Mouse (Mus musculus): ENCODE data around the gene Senp1.

DNA sequence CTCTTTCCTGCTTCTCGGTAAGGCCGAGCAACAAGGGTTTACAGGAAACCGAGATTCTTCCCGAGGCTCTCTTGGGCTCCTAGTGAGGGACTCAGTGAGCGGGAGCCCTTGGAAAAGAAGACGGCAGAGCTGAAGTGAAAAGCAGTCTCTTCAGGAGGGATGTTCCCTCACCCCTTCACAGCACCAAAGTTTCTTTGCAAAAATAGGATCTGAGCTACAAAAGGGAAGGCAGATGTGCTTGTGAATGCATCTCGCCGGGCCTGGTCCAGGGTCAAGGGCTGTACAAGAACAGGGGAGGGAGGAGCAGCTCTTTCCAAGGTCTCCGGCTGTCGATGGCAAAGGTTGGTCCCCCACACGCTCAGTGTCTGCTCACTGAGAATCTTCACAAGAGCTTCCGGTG lies 51.0 kb downstream of the Senp1 start:
- TF ChIP-seq CTCF (IDR thresholded peaks at IDR 0.05; ENCODE audit: extremely low read depth, insufficient read depth, low read length), result no peak
- TF ChIP-seq POLR2A (IDR thresholded peaks at IDR 0.05; ENCODE audit: extremely low read depth, insufficient read depth, low read length), result no peak

Measured in cortical plate, adult 2 months (tissue).